Mouse (Mus musculus): ENCODE results near the gene Gpr171. TPM values are rescaled to one million over a fixed set of nuclear protein-coding genes. Genes with fewer than 3 reads are reported as not detected.
A peak's percentile ranks its signal among the peaks of the same experiment; 100 is the strongest.
"Not testable (repeated sequence)": the region's sequence is repeated elsewhere in the genome, so short reads cannot be mapped to it uniquely, and the experiment has no call there.

Gpr171 gene
- 1.3 and 1.9 TPM in 2 replicates for polyA plus RNA-seq (2015; fragmentation: Nextera tagmentation; extraction: Ambion mirVana)

DNA sequence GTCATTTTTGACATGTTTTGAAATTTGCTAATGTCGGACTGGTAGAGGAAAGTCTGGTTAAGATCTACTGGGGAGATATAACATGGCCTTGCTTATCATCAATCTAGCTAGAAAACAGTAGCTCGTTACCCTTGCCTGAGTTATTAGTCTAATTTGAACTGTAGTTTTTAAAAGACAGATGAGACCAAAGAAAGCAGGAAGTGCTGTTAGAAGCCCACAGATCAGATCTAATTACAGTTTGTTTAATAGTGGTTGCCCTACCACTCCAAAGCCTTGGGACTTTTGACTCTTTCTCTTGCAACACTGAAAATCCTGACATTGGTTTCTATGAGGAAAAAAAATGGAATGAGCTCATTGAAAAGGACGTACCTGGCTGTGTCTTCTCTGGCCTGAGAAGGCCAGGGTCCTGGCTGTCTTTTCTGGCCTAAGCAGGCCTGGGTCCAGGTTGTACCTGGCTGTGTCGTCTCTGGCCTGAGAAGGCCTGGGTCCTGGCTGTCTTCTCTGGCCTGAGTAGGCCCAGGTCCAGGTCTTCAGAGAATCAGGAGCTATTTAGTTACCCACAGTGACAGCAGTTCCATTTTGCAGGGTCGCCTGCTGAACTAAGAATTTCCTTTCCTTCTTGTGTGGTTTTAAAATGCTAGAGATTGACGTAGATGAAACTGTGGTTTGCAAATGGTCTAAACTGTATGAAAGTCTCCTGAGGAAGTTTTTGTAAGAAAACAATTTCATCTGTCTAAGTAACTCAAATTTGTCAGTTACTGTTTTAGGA lies at the start of gene Gpr171:
Gpr171 (minus strand) TSS at position 604 of the 769 bp plus-strand sequence.
- 75% methylated on average over 6 of the region's 6 CpGs for WGBS
- no peak for ATAC-seq (replicated peaks; ENCODE audit: insufficient number of reproducible peaks, insufficient read depth, low FRiP score, low read depth)
- Histone ChIP-seq H3K4me2 (no peak within 1 kb of the TSS), H3K27me3 (no peaks in the 10 kb centered on the region), H3K9me3 (replicated peaks) (no peaks in the 10 kb centered on the region), H3K27ac (no peak within 1 kb of the TSS), H3K4me1 (replicated peaks) (peaks cover 6% of the 10 kb centered on the region; the same call in 1 of the 2 replicates), H3K36me3 (no peaks in the 10 kb centered on the region), H3K4me3 (no peak within 1 kb of the TSS), H3K9ac (no peak within 1 kb of the TSS)

DNA sequence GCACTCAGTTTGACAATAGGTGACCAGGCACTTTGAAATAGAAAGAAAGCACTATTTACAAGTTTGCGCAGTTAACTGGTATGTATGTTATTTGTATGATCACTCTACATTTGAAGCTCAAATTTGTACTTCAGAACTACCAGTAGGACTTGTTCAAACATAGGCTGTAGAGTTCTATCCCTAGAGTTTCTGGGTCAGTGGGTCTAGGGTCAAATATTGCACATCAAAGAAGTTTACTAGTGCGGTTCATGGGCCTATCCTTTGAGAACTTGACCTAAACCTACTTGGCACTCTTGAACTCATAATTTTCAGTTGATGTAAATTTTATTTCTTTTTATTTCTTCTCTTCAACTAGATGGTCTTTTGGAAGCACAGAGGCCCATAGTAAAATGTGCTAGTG lies 49.0 kb upstream of the Gpr171 start:
- Histone ChIP-seq H3K36me3 (no peaks in the 10 kb centered on the region), H3K9ac (no peak overlapping the region), H3K9me3 (replicated peaks) (no peaks in the 10 kb centered on the region), H3K4me3 (no peak overlapping the region), H3K4me1 (replicated peaks) (no peaks in the 10 kb centered on the region), H3K4me2 (no peak overlapping the region), H3K27ac (no peak overlapping the region), H3K27me3 (no peaks in the 10 kb centered on the region)
- WGBS = 93% methylated on average over 2 of the region's 2 CpGs
- ATAC-seq (replicated peaks; ENCODE audit: insufficient number of reproducible peaks, insufficient read depth, low FRiP score, low read depth) = no peak

DNA sequence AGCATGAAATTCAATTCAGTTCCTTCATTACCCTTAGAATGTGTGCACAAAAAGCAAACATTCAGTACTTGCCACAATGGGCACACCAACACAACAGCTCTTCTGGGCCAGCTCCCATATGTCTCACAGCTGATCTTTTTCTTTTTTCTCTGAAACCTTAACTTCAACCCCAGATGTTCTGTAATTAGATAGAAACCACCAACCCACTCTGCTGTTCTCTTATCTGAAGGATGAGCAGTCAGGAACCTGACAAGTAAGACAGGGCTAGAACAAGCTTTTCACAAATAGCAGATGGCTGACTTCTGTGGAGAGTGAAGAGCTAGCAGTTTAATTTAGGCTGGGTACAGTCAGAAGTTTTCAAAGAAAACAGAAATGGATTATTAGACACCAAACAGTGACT lies 48.0 kb upstream of the Gpr171 start:
- no peak overlapping the region for H3K4me3 ChIP-seq
- H3K36me3 ChIP-seq = no peaks in the 10 kb centered on the region
- H3K27ac ChIP-seq = no peak overlapping the region
- no peak overlapping the region for H3K4me2 ChIP-seq
- no peaks in the 10 kb centered on the region for H3K4me1 ChIP-seq (replicated peaks)
- H3K27me3 ChIP-seq = no peaks in the 10 kb centered on the region
- ATAC-seq (replicated peaks; ENCODE audit: insufficient number of reproducible peaks, insufficient read depth, low FRiP score, low read depth) = no peak
- H3K9me3 ChIP-seq (replicated peaks) = no peaks in the 10 kb centered on the region
- no peak overlapping the region for H3K9ac ChIP-seq

GRCm38 (mm10) chr3:59145194-59145593 lies 43.6 kb upstream of the Gpr171 start:
- Histone ChIP-seq H3K4me2 (no peak overlapping the region), H3K27me3 (no peaks in the 10 kb centered on the region), H3K4me3 (no peak overlapping the region), H3K4me1 (replicated peaks) (peaks cover 10% of the 10 kb centered on the region), H3K9ac (no peak overlapping the region), H3K9me3 (replicated peaks) (no peaks in the 10 kb centered on the region), H3K27ac (no peak overlapping the region), H3K36me3 (no peaks in the 10 kb centered on the region)
- 0 out of 2 replicates have a peak, but pooled peaks have one; percentile 43 for ATAC-seq (replicated peaks; ENCODE audit: insufficient number of reproducible peaks, insufficient read depth, low FRiP score, low read depth)
- WGBS = 66% methylated on average over 5 of the region's 5 CpGs

GRCm38 (mm10) chr3:59141507-59142305 lies 40.1 kb upstream of the Gpr171 start:
- peak overlapping the region; percentile 42; the same call in 1 of the 2 replicates for H3K27ac ChIP-seq
- peaks cover 10% of the 10 kb centered on the region for H3K4me1 ChIP-seq (replicated peaks)
- H3K9me3 ChIP-seq (replicated peaks) = no peaks in the 10 kb centered on the region
- H3K36me3 ChIP-seq = no peaks in the 10 kb centered on the region
- H3K4me3 ChIP-seq = no peak overlapping the region
- ATAC-seq (replicated peaks; ENCODE audit: insufficient number of reproducible peaks, insufficient read depth, low FRiP score, low read depth) = no peak
- H3K27me3 ChIP-seq = no peaks in the 10 kb centered on the region
- no peak overlapping the region for H3K4me2 ChIP-seq
- no peak overlapping the region for H3K9ac ChIP-seq
- 25% methylated on average over 8 of the region's 8 CpGs for WGBS

GRCm38 (mm10) chr3:59140941-59141340 lies 39.3 kb upstream of the Gpr171 start:
- ATAC-seq (replicated peaks; ENCODE audit: insufficient number of reproducible peaks, insufficient read depth, low FRiP score, low read depth); H3K27ac ChIP-seq; H3K4me3 ChIP-seq; H3K4me2 ChIP-seq; H3K9me3 ChIP-seq (replicated peaks); H3K9ac ChIP-seq; H3K27me3 ChIP-seq; H3K36me3 ChIP-seq: not testable (repeated sequence)
- 67% methylated on average over 4 of the region's 4 CpGs for WGBS
- peaks cover 10% of the 10 kb centered on the region for H3K4me1 ChIP-seq (replicated peaks)

DNA sequence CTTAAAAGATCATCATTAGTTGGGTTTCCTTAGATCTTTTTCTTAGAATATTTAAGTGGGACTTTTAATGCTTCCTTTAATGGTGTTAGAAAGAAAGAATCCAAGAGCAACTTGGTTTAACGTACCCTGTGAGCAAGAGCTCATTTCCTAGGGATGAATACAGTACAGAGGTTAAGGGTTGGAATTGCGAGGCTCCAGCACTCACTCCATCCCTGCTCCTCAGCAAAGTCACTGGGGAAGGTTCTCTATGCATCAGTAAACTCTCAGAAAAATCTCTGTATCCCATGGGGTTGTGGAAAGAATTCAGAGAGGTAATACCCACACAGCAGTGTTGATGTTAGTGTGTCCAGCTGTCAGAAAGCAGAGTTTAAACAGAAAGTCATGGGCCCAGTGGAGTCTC lies 38.5 kb upstream of the Gpr171 start:
- no peak overlapping the region for H3K4me3 ChIP-seq
- peaks cover 10% of the 10 kb centered on the region for H3K4me1 ChIP-seq (replicated peaks)
- no peak overlapping the region for H3K27ac ChIP-seq
- no peak overlapping the region for H3K4me2 ChIP-seq
- no peak for ATAC-seq (replicated peaks; ENCODE audit: insufficient number of reproducible peaks, insufficient read depth, low FRiP score, low read depth)
- no peak overlapping the region for H3K9ac ChIP-seq
- H3K27me3 ChIP-seq = no peaks in the 10 kb centered on the region
- no peaks in the 10 kb centered on the region for H3K9me3 ChIP-seq (replicated peaks)
- no peaks in the 10 kb centered on the region for H3K36me3 ChIP-seq
- WGBS = 82% methylated on average over 2 of the region's 2 CpGs

DNA sequence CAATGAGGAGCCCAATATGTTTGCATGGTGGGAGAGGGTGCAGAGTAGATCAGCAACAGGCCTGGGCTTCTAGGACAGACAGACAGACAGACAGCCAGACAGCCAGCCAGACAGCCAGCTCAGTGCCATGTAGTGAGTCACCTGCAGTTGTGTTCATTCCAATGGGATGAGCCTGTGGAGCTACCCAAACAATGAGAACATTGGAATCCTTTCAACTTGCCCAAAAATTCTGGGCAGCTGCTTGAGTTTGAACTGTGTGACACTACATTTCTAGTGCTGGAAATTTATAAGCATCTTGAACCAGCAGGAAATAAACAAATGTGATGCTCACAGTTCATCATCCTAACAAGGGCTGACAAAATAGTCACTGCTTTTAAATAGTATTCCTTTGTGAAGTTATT lies 38.0 kb upstream of the Gpr171 start:
- no peak for ATAC-seq (replicated peaks; ENCODE audit: insufficient number of reproducible peaks, insufficient read depth, low FRiP score, low read depth)
- Histone ChIP-seq H3K27ac (no peak overlapping the region), H3K36me3 (no peaks in the 10 kb centered on the region)

DNA sequence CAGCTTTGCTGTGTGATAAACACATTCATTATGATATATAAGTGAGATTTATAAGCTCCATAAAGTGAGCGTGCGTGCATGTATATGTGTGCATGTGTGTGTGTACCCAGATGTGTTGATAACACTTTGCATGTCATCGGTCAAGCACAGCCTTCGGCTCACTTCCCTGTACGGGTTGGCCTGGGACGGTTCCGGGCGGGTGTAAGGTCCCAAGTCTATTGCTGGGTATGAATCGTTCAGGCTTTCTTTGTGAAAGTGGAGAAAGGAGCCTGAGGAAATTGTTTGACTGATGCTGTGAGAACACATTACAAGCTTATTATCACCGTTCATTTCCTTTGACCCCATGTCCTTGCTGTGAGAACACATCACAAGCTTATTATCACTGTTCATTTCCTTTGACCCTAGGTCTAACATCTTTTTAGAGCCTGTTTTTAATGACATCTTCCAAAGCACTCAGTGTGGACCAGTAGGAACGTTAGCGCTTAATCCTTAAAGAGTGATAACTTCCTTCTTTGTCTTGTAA lies 37.4 kb upstream of the Gpr171 start:
- H3K27ac ChIP-seq = no peak overlapping the region
- no peak overlapping the region for H3K9ac ChIP-seq
- 65% methylated on average over 12 of the region's 12 CpGs for WGBS
- no peak overlapping the region for H3K4me3 ChIP-seq
- no peaks in the 10 kb centered on the region for H3K27me3 ChIP-seq
- H3K4me2 ChIP-seq = no peak overlapping the region
- no peaks in the 10 kb centered on the region for H3K9me3 ChIP-seq (replicated peaks)
- no peaks in the 10 kb centered on the region for H3K36me3 ChIP-seq
- no peak for ATAC-seq (replicated peaks; ENCODE audit: insufficient number of reproducible peaks, insufficient read depth, low FRiP score, low read depth)
- H3K4me1 ChIP-seq (replicated peaks) = peaks cover 10% of the 10 kb centered on the region

More for the DNA sequence above, 38.0 kb upstream of the Gpr171 start:
- Histone ChIP-seq H3K9me3 (replicated peaks) (no peaks in the 10 kb centered on the region), H3K9ac (no peak overlapping the region), H3K4me2 (no peak overlapping the region), H3K4me1 (replicated peaks) (peaks cover 10% of the 10 kb centered on the region), H3K27me3 (no peaks in the 10 kb centered on the region), H3K4me3 (no peak overlapping the region)

DNA sequence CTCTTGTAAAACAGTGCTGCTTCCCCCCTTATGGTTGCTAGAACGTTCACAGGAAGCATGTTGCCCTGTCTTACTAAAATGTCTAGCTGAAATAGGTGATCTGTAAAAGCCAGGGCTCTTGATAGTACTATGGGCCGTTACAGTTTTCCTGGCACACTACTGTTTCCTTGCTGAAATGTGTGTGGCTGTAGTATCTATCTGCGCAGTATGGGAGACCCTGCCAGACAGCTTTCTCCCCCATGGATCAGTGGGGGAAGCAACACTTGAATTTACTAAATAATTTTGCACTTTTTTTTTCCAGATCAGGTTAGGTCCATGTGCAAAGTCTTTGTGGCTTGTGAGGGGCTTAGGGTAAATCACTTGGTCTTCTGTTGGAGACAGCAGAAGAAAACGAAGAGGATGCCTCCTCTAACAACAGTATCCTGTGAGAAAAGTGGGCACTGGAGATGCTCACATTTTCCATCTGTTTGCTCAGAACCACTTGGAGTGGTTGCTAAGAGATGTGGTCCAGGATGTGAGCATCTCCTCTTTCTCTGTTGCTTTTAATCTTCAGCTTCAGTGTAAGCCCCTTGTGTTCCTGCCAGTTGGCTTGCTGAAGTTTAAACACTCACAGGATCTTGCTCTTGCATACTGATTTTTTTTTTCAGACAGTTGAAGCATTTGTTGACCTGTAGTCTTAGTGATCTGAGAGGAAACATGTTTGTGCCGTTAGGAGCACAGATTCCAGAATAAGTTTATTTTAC lies 34.5 kb upstream of the Gpr171 start:
- Histone ChIP-seq H3K9me3 (replicated peaks) (no peaks in the 10 kb centered on the region), H3K4me1 (replicated peaks) (peaks cover 5% of the 10 kb centered on the region; the same call in 1 of the 2 replicates), H3K9ac (no peak overlapping the region), H3K4me2 (no peak overlapping the region), H3K4me3 (no peak overlapping the region), H3K36me3 (no peaks in the 10 kb centered on the region), H3K27me3 (no peaks in the 10 kb centered on the region), H3K27ac (no peak overlapping the region)
- 65% methylated on average over 5 of the region's 5 CpGs for WGBS
- no peak for ATAC-seq (replicated peaks; ENCODE audit: insufficient number of reproducible peaks, insufficient read depth, low FRiP score, low read depth)

GRCm38 (mm10) chr3:59133189-59133588 lies 31.6 kb upstream of the Gpr171 start:
- Histone ChIP-seq H3K9me3 (replicated peaks) (no peaks in the 10 kb centered on the region), H3K9ac (no peak overlapping the region), H3K4me3 (no peak overlapping the region), H3K4me2 (no peak overlapping the region), H3K36me3 (no peaks in the 10 kb centered on the region), H3K27me3 (no peaks in the 10 kb centered on the region), H3K4me1 (replicated peaks) (peaks cover 12% of the 10 kb centered on the region), H3K27ac (no peak overlapping the region)
- ATAC-seq (replicated peaks; ENCODE audit: insufficient number of reproducible peaks, insufficient read depth, low FRiP score, low read depth) = no peak
- 45% methylated on average over 5 of the region's 5 CpGs for WGBS

Measured in heart, embryonic 15.5 days (tissue).